Mouse (Mus musculus): ENCODE measurements around the gene Tmem59l.
A peak's percentile ranks its signal among the peaks of the same experiment; 100 is the strongest.

The Tmem59l gene

DNA sequence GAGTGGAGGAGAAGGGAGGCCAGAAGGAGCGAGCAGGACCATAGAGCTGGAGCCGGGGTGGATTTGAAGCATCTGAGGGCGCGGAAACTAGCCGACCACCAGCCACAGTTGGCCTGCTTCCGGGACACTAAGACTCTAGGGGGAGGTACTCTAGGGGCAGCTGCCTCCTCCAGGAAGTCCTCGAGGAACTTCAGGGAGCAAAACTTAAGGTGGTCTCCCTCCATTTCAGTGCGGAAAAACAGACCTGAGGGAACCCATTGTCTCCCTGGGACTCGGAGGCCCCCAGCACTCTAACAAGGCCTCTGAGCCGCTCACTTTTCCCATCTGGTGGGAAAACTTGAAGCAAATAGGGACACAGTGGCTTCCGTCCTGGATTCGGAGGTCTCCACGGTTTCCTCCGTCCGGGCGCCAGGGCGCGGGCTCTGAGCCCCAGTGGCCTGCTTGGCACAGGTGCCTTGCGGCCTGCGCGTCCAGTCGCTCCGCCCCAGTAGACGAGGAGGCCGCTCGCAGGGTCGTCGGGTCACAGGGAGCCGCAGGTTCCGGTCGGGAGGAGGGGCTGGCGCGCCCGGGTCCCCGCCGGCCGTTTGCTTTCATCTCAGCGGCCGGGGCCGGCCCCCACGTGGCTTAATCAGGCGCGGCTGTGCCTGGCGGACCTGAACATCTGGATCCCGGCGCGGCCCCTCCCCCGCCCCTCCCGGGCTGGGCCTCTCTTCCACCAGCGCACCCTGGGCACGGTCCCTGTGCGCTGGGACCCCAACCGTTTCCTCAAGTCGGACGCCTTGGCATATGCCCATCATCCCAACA, 1.0 kb upstream of the Tmem59l start:
- peak in 1 of 2 experiments; percentile 52 for DNase-seq

DNA sequence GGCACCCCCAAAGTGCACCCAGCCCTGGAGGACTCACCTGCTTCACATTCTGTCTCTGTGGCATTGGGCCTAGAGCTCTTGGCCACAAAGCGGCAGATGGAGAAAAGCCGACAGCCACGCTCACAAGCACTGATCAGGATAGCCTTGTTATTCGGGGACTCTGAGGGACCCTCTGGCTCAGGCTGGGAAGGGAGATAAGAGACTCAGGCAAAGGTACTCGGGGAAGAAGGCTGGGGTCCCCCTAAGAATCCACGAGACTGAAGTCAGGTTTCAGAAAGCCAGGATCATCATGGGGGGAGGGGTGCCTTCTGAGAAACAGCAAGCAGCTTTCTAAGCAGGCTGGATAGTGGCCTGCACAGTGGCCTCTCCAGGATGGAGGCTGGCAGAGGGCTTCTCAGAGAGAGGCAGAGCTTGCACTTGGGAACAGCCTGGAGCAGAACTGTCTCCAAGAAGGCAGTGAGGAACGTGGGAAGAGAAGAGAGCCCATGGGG, 922 bp downstream of the Tmem59l start:
- peak; percentile 69 to 72 for DNase-seq

DNA sequence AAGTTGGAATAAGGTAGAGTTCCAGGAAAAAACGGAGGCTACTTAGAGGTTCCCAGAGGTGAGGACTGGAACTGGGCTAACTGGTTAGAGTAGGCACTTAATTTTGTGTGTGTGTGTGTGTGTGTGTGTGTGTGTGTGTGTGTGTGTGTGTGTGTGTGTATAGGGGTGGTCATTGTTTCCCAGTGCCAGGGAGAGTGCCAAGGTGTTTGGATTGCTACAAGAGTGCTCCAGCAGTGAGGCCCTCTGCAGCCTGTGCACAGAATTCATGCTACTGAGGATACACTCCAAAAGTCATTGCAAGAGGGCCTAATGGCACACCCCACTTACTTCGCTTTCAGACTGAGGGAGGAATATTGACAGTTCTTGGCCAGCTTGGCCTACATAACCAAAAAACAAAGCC, 4.2 kb downstream of the Tmem59l start:
- no peak for DNase-seq

DNA sequence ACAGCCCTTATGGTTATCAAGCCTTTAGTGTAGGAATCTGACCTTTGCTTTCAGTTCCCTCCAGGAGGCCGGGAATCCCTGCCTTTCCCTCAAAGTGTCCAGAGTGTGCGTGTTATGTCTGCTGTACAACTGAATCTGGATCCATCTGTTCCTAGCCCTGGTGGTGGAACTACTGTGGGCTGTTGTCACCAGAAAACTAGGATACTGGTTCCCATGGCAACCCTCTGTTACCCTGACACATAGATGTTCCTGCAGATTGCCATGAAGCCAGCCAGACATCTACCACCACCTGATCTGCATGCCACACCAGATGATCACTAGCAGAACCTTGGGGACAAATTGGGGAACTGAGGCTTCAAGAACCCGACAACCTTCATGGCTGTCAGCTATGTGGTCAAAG, 5.2 kb downstream of the Tmem59l start:
- DNase-seq, result no peak

DNA sequence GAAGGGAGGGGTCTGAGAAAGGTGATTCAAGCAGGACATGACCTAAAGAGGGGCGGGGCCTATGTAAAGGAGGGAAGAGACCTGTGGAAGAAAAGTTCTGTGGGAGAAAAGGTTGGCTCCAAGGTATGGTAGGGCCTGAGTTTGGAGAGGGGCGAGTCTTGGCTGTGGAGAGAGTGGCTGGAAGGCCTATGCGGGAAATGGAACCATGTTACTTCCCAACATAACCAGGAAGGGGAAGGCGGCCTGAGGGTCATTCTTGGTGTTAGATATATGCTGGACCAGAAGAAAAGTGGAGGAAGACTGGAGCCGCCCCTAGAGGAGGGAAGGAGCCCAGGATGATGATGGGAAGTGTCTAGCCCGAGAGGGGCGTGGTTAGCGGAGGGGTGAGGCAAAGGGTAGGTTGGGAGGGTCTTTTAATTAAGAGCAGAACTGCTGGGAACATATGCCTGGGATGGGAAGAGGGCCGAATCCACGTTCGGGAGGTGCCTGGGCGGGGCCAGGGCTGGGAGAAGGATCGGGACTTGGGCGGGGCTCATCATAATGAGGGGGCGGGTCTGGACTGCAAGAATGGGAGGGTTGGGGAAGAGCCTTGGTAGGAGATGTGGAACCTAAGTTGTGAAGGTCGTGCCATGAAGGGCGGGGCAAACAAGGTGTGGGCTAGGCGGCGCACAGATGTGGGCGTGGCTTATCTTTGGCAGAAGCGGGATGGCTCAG, 9.7 kb downstream of the Tmem59l start:
- DNase-seq, result no peak

DNA sequence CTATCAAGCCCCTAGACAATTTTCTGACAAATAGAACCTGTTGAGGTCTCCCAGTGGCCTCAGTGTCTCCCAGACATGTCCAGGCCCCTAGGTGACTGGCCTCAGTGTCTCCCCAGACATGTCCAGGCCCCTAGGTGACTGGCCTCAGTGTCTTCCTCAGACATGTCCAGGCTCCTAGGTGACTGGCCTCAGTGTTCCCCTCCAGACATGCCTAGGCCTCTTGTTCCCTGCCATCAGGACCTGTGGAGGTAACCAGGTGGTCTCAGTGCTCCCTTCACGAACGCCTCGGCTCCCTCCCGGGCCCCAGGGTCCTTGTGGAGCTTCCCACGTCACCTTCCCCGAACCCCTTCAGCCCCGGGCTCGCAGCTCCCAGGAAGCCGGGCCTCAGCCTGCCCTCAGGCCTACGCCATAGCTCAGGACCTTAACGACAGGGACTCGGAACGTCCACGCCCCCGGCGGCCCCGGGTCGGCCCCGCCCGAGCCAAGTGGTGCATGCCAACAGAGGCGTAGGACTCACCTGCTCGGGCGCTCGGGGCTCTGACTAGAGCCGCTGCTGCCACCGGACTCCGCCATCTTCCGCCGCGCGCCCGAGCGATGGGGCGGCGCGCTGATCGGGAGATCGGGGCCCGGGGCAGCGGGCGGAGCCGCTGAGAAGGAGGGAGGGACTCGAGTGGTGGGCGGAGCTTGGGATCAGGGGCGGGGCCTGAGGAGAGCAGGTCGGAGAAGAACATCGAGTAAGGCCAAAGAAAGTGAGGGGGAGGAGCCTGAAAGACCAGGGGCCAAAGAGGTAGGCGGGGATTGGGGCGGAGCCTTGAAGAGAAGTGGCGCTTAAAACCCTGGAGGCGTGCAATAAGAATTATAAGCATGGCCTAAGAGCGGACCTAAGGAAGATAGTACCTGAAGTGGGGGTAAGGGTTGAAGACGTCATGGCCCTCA, 10.6 kb downstream of the Tmem59l start, which contains the start of gene Klhl26:
Gene Klhl26, minus strand, starts transcription at position 636 of the 936 bp plus-strand sequence.
- DNase-seq, result peak; percentile 96

DNA sequence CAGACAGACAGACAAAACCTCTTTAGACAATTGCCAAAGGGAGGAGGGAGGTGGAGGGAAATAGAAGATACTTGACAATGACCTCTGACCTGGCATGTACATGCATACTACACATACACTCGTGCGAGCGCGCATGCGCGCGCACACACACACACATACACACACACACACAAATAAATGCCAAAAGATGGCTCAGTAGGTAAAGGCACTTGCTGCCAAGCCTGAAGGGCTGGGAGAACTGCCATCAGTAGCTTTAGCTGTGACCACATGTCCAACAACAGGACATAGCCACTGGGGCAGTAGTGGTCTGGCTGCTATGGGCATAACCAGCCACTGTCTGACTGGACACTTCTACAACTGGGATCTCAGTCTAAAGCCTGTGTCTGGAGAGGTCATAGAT, 15.3 kb downstream of the Tmem59l start:
- DNase-seq, result peak; percentile 71 to 75

DNA sequence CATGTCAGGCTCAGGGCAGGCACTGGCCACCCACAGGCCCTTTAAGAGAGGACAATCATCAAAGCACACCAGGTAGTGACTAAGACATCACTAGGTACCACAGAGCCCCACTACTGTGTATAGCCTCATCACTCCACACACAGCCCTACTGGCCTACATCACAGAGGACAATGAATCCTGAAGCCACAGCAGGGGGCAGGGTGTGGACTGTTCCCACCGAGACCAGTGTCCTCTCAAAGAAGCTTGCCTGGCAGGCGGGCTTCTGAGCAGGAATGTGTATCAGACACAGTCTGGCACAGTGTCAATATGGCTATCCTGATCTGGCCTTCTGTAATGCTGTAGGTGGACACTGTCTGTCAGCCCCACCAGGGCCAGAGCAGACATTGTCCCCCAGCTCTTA, 17.2 kb downstream of the Tmem59l start:
- no peak for DNase-seq

DNA sequence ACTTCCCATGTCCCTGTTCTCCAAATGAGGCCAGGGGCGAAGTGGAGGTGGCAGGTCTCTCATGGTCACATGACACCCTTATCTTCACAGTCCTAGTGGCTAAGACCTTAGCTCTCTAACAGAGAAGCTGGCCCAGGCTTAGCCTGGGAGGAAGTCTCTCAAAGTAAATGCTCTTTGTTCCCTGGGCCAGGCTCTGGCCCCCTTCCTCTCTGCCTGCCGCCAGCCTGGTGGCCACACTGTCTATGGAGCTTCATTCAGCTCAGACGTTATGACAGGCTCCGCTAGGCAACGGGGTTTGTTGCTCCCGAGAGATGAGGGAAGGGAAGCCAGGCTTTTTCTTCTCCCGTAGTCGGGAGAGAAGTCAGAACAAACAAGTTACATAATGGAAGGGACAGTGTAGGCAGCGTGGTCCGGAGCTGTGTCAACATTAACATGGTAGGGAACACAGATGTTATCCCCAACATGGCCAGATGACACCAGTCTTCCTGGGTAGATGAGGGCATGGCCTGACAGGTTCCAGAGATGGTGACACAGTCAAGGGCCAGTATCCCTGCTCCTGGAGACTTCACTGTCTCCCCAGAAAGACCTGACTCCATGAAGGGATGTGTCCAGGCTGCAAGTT, 17.8 kb downstream of the Tmem59l start:
- no peak for DNase-seq

DNA sequence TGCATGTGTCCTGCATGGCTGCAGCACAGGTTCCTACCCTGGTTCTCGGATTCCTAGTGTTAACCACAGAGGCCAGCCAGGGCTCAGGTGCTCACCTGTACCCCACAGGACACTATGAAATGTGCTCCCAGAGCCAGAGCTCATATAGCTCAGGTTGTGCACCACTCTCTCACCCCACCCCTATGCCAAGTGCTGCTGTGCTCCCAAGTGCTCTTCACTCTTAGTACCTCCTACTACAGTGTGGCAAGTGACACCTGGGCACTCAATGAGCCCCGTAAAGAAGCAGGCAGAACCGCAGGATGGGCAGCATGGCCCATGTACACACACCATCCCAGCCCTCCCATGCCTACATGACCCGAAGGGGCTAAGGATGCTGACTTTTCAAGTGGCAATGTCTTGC, 18.4 kb downstream of the Tmem59l start:
- no peak for DNase-seq

DNA sequence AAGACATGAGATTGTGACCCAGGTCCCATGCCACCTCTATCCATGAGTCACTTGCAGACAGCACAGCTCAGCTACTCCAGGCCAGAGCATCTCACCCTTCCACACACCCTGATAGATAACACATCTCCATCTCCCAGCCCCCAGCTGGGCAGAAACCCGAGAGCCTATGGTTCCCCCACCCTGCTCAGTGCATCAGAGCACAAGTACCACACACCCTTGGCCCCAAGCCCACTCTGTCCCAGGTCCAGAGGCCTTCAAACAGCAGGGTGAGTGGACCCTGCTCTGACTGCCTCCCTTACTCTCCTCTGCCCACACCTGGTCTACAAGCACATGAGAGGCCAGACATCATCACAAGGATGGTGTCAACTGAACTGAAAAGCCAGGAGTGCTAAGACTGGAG, 19.3 kb downstream of the Tmem59l start:
- no peak for DNase-seq

DNA sequence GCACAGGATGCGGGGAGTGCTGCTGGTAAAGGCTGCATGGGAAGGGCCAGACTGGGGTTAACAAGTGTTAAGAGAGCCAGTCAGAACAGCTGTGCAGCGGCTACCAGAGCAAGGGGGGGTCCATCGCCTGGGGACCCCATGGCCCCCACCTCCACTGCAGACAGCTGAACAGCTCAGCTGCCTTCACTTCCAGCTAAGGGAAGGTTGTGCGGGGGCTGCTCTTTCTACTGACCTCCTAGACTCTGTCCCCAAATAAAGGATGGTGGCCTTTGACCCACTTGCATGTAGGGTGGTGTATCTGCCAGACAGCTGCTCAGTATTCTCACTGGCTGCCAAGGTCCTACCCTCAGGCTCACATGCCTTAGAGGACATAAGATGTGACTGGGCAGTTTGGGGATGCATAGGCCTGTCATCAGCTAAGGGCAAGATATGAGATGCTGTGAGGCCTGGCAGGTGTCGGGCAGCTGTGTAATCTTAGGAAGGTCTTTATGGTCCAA, 19.9 kb downstream of the Tmem59l start:
- DNase-seq, result no peak

DNA sequence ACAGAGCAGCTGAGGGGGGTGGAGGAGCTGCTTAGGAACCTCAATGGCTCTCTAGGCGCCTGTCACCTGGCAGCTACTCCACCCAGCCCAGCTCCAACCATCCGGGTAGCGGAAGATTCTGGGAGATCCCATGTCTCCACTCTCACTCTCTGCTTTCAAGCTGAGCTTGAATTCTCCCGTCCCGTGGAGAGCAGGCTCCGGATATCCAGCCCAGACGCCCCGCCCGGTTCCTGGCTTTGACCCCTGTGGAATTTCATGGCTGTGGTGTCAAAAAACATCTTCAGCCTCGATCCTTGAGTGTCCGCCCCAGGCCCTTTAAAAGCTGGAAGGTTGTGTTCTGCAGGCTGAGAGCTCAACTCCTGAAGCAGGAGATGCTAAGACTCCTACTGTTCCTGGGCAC, 20.4 kb downstream of the Tmem59l start:
- DNase-seq, result no peak

DNA sequence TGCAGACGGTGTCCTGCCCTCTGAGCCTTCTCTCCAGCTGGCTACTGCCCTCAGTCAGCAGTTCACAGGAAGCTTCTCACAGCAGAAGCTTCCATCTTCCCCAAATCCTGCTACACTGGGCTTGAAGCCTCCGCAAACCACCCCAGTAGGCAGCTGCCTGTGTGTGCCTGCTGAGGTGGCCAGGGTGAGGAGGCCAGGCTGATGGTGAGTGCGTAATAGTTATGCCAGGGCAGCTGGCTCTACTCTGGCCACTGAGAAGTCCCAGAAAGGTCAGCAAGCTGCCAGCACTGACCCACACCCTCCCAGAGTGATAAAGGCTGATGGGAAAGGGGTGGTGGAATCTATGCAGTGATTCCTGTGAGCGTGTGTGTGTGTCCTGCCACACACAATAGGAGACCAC, 20.9 kb downstream of the Tmem59l start:
- no peak for DNase-seq

DNA sequence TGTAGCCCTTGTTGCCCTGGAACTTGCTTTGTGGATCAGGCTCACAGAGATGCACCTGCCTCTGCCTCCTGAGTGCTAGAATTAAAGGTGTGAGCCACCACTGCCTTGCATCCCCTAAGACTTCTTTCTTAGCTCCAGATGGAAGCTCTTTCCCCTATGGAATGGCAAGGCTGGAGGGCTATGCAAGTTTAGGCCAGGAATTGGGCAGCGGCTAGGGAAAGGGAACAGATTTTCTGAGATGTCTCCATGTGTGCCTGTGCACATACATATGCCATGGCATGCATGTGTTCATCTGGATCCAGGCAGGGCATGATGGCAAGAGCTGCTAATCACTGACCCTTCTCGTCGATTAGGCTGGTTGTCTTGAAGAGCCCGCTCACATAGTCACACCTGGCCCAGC, 21.5 kb downstream of the Tmem59l start:
- no peak for DNase-seq

DNA sequence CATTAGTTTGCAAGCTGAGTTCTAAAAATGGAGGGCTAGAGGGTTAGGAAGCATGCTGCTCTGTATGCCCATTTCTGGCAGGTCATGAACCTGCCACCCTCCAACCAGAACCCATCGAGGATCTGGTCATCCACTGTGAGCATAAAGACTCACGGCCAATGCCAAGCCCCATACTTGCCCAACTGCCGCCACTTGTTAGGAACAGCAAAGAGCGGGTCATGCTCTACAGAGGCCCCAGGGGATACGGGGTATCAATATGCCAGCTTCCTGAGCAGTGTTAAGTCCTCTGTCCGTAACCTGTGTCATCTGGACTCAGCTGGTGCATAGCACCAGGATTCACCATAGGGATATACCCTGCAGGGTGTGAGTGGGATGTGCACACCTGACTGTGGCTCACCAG, 23.0 kb downstream of the Tmem59l start:
- no peak for DNase-seq

DNA sequence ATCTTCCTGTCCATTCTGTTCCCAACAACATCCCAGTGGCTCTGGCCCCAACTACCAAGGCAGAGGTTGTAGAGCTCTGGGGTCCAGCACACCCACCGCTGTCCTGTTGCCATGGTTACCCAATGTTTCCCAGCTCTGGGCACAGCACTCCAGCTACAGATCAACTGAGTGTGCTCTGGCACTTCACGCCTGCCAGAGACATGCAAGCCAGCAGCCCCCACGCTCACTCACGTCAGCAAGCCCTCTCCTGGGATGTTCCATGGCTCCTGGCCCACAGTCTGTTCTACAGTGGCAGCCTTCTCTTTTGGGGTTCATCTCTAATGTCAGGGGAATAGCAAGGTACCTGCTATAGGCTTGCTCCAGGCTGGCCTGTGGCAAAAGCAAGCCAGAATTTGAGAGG, 23.9 kb downstream of the Tmem59l start:
- DNase-seq, result peak in 1 of 2 experiments; percentile 52

DNA sequence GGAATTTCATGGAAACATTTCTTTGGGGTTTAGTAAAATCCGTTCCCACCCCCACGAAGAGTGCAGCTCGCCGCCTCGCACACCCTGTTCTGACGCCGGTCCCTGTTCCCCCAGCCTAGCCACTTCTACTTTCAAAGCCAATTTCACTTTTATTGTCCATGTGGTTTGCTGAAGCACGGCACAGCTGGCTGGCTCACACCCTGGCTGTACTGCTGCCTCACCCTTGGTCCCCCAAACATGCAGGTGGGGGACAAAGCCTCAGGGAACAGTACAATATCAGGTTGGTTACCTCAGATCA, 24.7 kb downstream of the Tmem59l start:
- no peak for DNase-seq

DNA sequence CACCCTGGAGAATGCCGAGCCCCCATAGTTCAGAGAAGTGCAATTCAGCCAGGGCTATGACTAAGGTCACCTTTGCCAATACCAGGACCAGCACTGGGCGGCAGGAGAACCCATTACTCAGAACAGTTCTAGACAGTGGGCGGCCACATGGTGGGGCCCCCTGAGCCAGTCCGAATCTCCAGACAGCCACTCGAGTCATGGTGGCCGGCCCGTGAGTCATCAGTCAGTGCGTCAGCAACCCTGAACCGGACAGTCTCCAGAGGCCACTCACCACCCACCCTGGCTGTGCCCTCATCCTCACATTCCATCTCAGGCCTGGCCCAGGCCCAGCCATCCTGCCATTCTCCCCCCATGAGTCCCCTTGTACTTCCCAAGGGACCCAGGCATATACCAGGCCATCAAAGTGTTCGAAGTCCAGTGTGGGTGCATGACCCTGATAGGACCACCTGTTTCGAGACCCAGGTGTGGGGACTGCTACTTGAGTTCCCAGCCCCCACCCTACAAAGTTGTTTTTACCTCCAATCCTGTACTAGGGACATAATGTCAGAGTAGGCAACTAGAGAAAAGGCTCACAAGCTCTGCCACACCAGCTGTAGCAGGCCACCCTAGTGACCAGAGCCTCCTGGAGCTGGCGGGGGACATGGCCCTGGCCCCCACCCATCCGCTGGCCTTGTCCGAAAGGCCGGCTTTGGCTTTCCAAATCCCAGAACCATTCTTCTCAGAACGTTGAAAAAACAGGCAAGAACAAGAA, 25.2 kb downstream of the Tmem59l start:
- no peak for DNase-seq

DNA sequence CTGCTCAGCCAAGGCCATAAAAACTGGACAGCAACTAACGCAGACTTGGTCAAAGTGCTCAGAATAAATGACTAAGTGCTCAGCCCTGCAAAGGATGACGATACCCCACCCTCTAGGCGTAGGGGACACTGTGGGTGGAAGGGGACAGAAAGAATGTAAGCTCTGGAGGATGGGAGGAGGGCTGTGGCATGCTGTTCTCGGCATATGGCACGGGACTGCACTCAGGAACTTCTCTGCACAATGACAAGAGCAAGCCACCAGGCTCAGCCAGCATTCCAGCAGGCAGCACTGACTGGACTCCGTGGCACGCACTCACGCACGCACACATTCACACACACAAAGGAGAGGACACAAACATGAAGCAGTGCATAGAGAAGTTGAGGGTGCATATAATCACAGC, 26.6 kb downstream of the Tmem59l start:
- DNase-seq, result peak; percentile 46 to 65

DNA sequence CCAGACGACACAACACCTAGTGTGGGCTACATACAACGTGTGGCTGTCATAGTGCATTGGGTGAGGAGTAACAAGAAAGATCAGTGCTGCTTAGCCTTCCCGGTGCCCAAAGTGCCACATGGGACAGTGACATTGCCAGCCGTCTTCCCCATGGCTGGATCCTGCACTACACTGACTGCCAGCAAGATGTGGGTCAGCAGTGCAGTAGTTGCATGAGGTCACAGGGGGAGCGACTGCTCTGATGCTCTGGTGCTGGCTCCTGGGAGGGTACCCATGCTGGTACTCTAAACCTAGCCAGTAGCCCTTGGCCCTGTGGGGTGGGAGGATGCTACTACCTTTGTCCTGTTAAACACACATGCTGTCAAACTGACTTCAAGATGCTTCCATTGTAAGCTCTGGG, 27.0 kb downstream of the Tmem59l start:
- DNase-seq, result peak in 1 of 2 experiments; percentile 48

DNA sequence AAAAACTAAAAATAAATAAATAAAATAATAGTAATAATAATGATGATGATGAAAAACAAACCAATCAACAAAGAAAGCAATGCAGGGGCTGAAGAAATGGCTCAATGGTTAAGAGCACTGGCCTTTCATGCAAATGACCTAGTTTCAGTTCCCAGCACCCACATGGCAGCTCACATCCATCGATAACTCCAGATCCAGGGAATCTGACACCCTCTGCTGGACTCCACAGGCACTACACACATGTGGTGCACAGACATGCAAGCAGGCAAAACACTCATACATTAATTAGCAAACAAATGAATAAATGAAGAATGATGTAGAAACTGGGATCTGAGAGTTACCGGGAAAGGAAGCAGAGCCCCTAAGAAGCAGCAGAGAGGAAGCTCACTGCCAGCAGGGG, 27.5 kb downstream of the Tmem59l start:
- no peak for DNase-seq
